In the genomic region with DNA sequence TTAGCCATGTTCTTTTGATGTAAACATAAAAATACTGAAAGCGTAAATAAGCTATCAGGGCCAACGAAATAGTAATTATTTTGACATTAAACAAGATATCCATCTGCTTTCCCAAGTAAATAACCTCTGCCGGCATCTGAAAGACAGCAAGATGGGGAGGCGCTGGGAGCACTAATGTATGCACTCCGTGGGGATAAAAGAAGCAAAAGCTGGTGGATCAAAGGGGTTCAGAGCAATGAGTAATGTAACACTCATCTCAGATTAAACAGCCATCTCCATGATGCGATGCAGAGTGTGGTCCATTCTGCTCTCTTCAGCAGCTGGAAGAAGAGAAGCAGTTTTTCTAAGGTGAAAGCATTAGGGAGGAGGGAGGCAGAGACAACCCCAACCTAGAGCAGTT, we compare ENCODE assay signal across 27 mouse cellular contexts.
DNase-seq lines count a peak whose midpoint lies in the region; ATAC-seq and TF ChIP-seq lines count a peak whose summit lies in the region.
"Had no signal": no experiment of that assay in that cellular context is flagged by ENCODE, and none has a peak within 500 bp of the region (broad histone marks: within the 10 kb centered on the region; RNA-seq: fewer than 3 reads in every experiment).

No protein-coding gene starts in this region.

- no peaks in the 10 kb centered on the region for H3K36me3 ChIP-seq in intestine, embryonic 14.5 days (ENCODE audit: control insufficient read depth, insufficient read depth, low read length)
- H3K36me3 ChIP-seq in intestine, postnatal 0 days (ENCODE audit: control insufficient read depth, insufficient read depth): no peaks in the 10 kb centered on the region
- H3K36me3 ChIP-seq in lung, embryonic 16.5 days (ENCODE audit: control insufficient read depth, insufficient read depth, low read length): no peaks in the 10 kb centered on the region
- H3K36me3 ChIP-seq in midbrain, embryonic 14.5 days (ENCODE audit: control insufficient read depth, insufficient read depth, low read length): no peaks in the 10 kb centered on the region
- H3K36me3 ChIP-seq in midbrain, embryonic 10.5 days: no peaks in the 10 kb centered on the region
- H3K36me3 ChIP-seq in liver, embryonic 12.5 days: no peaks in the 10 kb centered on the region
- H3K36me3 ChIP-seq: forebrain, embryonic 10.5 days; G1E; heart, embryonic 10.5 days; heart, embryonic 13.5 days had no signal

- ATAC-seq in intestine, embryonic 14.5 days (replicated peaks; ENCODE audit: low FRiP score, low TSS enrichment, low read depth): 0 out of 2 replicates have a peak, but pooled peaks have one; percentile 27
- ATAC-seq in intestine, postnatal 0 days: no peak
- peak; percentile 66; the same call in 1 of the 2 replicates for ATAC-seq in lung, embryonic 16.5 days (ENCODE audit: low read depth)
- ATAC-seq in midbrain, embryonic 14.5 days (ENCODE audit: low FRiP score, low TSS enrichment): no peak
- no peak for ATAC-seq in liver, embryonic 12.5 days
- ATAC-seq: forebrain, embryonic 13.5 days; forebrain, embryonic 16.5 days; Patski had no signal

- no peak overlapping the region for H3K9ac ChIP-seq in intestine, embryonic 14.5 days (ENCODE audit: low read length)
- H3K9ac ChIP-seq in intestine, postnatal 0 days (ENCODE audit: low read depth, low read length): no peak overlapping the region
- H3K9ac ChIP-seq in lung, embryonic 16.5 days (ENCODE audit: low read length): no peak overlapping the region
- no peak overlapping the region for H3K9ac ChIP-seq in midbrain, embryonic 14.5 days (replicated peaks; ENCODE audit: low read length)
- H3K9ac ChIP-seq in liver, embryonic 12.5 days: no peak overlapping the region
- H3K9ac ChIP-seq: forebrain, embryonic 13.5 days; heart, embryonic 13.5 days; hindbrain, embryonic 14.5 days had no signal

- H3K9me3 ChIP-seq in intestine, embryonic 14.5 days (ENCODE audit: control insufficient read depth, low read length): no peaks in the 10 kb centered on the region
- H3K9me3 ChIP-seq in intestine, postnatal 0 days (ENCODE audit: control insufficient read depth): no peaks in the 10 kb centered on the region
- H3K9me3 ChIP-seq in lung, embryonic 16.5 days (ENCODE audit: control insufficient read depth, low read length): no peaks in the 10 kb centered on the region
- H3K9me3 ChIP-seq in midbrain, embryonic 14.5 days (ENCODE audit: control insufficient read depth, low read length): no peaks in the 10 kb centered on the region
- no peaks in the 10 kb centered on the region for H3K9me3 ChIP-seq in midbrain, embryonic 10.5 days (replicated peaks)
- no peaks in the 10 kb centered on the region for H3K9me3 ChIP-seq in liver, embryonic 12.5 days (replicated peaks)
- H3K9me3 ChIP-seq: forebrain, embryonic 10.5 days; forebrain, embryonic 13.5 days; G1E; heart, embryonic 10.5 days; heart, embryonic 13.5 days had no signal

- H3K27ac ChIP-seq in intestine, embryonic 14.5 days (ENCODE audit: low read depth): peak overlapping the region; percentile 14; the same call in 1 of the 2 replicates
- no peak overlapping the region for H3K27ac ChIP-seq in intestine, postnatal 0 days (ENCODE audit: low read depth, low read length)
- no peak overlapping the region for H3K27ac ChIP-seq in lung, embryonic 16.5 days (ENCODE audit: low read length)
- H3K27ac ChIP-seq in midbrain, embryonic 14.5 days (replicated peaks; ENCODE audit: low read depth, low read length): no peak overlapping the region
- no peak overlapping the region for H3K27ac ChIP-seq in midbrain, embryonic 10.5 days (replicated peaks)
- H3K27ac ChIP-seq in liver, embryonic 12.5 days: no peak overlapping the region
- H3K27ac ChIP-seq: forebrain, embryonic 10.5 days; forebrain, embryonic 13.5 days; heart, adult 2 months; heart, embryonic 10.5 days; heart, embryonic 13.5 days; hindbrain, embryonic 14.5 days had no signal

- no peak overlapping the region for H3K4me3 ChIP-seq in intestine, embryonic 14.5 days (ENCODE audit: low read depth, low read length)
- no peak overlapping the region for H3K4me3 ChIP-seq in intestine, postnatal 0 days (ENCODE audit: low read depth, low read length)
- H3K4me3 ChIP-seq in lung, embryonic 16.5 days (ENCODE audit: low read length): no peak overlapping the region
- H3K4me3 ChIP-seq in midbrain, embryonic 14.5 days (replicated peaks; ENCODE audit: low read depth, low read length): no peak overlapping the region
- H3K4me3 ChIP-seq in midbrain, embryonic 10.5 days: no peak overlapping the region
- H3K4me3 ChIP-seq in liver, embryonic 12.5 days: no peak overlapping the region
- H3K4me3 ChIP-seq: forebrain, embryonic 10.5 days; forebrain, embryonic 13.5 days; heart, adult 2 months; heart, embryonic 10.5 days; heart, embryonic 13.5 days had no signal

- 21% methylated on average over 6 of the region's 6 CpGs for WGBS in intestine, embryonic 14.5 days
- 41% methylated on average over 6 of the region's 6 CpGs for WGBS in intestine, postnatal 0 days
- WGBS in lung, embryonic 16.5 days: 23% methylated on average over 6 of the region's 6 CpGs
- WGBS in midbrain, embryonic 14.5 days: 34% methylated on average over 6 of the region's 6 CpGs
- WGBS in midbrain, embryonic 10.5 days: 61% methylated on average over 6 of the region's 6 CpGs
- 45% methylated on average over 6 of the region's 6 CpGs for WGBS in liver, embryonic 12.5 days (ENCODE audit: insufficient replicate concordance)

- no peak for DNase-seq in intestine, embryonic 14.5 days (ENCODE audit: low spot score)
- no peak for DNase-seq in lung, postnatal 10 days
- DNase-seq in midbrain, embryonic 14.5 days: peak; percentile 44
- no peak for DNase-seq in midbrain, embryonic 10.5 days (ENCODE audit: low spot score)
- DNase-seq: B cell, adult 2 months; cerebellum, adult 11 months; cerebellum, adult 2 months; cerebellum, adult 9-11 months; cerebellum, postnatal 25 days; embryo, embryonic 11 days; gastrocnemius, postnatal 10 days; gastrocnemius, postnatal 36 days; heart, adult 2 months; heart, postnatal 14 days; heart, postnatal 4 days had no signal

- 0 out of 2 replicates have a peak overlapping the region, but pooled peaks have one; percentile 25 for H3K4me2 ChIP-seq in intestine, embryonic 14.5 days (ENCODE audit: low read length)
- H3K4me2 ChIP-seq in intestine, postnatal 0 days (replicated peaks; ENCODE audit: low read depth): no peak overlapping the region
- no peak overlapping the region for H3K4me2 ChIP-seq in lung, embryonic 16.5 days (ENCODE audit: low read depth, low read length)
- H3K4me2 ChIP-seq in midbrain, embryonic 14.5 days (ENCODE audit: low read length): no peak overlapping the region
- no peak overlapping the region for H3K4me2 ChIP-seq in liver, embryonic 12.5 days
- H3K4me2 ChIP-seq: forebrain, embryonic 13.5 days; heart, embryonic 13.5 days; hindbrain, embryonic 14.5 days had no signal

- no peaks in the 10 kb centered on the region for H3K4me1 ChIP-seq in intestine, embryonic 14.5 days (replicated peaks; ENCODE audit: control insufficient read depth, insufficient read depth, low read length)
- no peaks in the 10 kb centered on the region for H3K4me1 ChIP-seq in intestine, postnatal 0 days (replicated peaks; ENCODE audit: control insufficient read depth, insufficient read depth, low read length)
- H3K4me1 ChIP-seq in lung, embryonic 16.5 days (replicated peaks; ENCODE audit: control insufficient read depth, insufficient read depth, low read length): 0 out of 2 replicates have a peak, but pooled peaks cover 2% of the 10 kb centered on the region
- peaks cover 4% of the 10 kb centered on the region; the same call in 1 of the 2 replicates for H3K4me1 ChIP-seq in midbrain, embryonic 14.5 days (ENCODE audit: control insufficient read depth, insufficient read depth, low read length)
- peaks cover 5% of the 10 kb centered on the region; the same call in 1 of the 2 replicates for H3K4me1 ChIP-seq in midbrain, embryonic 10.5 days
- no peaks in the 10 kb centered on the region for H3K4me1 ChIP-seq in liver, embryonic 12.5 days
- H3K4me1 ChIP-seq: forebrain, embryonic 10.5 days; forebrain, embryonic 13.5 days; heart, embryonic 10.5 days; heart, embryonic 13.5 days had no signal

- no peaks in the 10 kb centered on the region for H3K27me3 ChIP-seq in intestine, embryonic 14.5 days (replicated peaks; ENCODE audit: control insufficient read depth, insufficient read depth, low read length)
- H3K27me3 ChIP-seq in intestine, postnatal 0 days (replicated peaks; ENCODE audit: control insufficient read depth, insufficient read depth, low read length): no peaks in the 10 kb centered on the region
- no peaks in the 10 kb centered on the region; the same call in 1 of the 2 replicates for H3K27me3 ChIP-seq in lung, embryonic 16.5 days (ENCODE audit: control insufficient read depth, insufficient read depth, low read depth, low read length)
- no peaks in the 10 kb centered on the region for H3K27me3 ChIP-seq in midbrain, embryonic 14.5 days (ENCODE audit: control insufficient read depth, insufficient read depth, low read length)
- no peaks in the 10 kb centered on the region for H3K27me3 ChIP-seq in midbrain, embryonic 10.5 days (ENCODE audit: low read depth, poor library complexity, severe bottlenecking)
- H3K27me3 ChIP-seq in liver, embryonic 12.5 days (replicated peaks): no peaks in the 10 kb centered on the region
- H3K27me3 ChIP-seq: CH12.LX; forebrain, embryonic 13.5 days; heart, embryonic 13.5 days had no signal

- TF ChIP-seq CTCF in intestine, postnatal 0 days (IDR thresholded peaks at IDR 0.05; ENCODE audit: low read depth): no peak

Comparison
In these comparisons a context has a peak if more than half of its experiments do, and no peak if none do; other contexts are left out.
1. ATAC-seq: peak in intestine, embryonic 14.5 days (single experiment) and lung, embryonic 16.5 days (single experiment); none in intestine, postnatal 0 days (single experiment), midbrain, embryonic 14.5 days (single experiment) and liver, embryonic 12.5 days (single experiment).